Mouse (Mus musculus) forebrain, postnatal 0 days (tissue): ENCODE measurements at regions not wholly inside any gene's neighbourhood (a gene's known extent, or its start where the extent isn't known, plus 50 kb on each side); places are given as distances from the start of the nearest gene placed in this dataset.

Source experiments
- ATAC-seq: fragments of 200-750 bp; cut with Nextera tagmentation; 2 replicates; pipeline ENCODE4 v1.8.0; 2017; ENCODE audit warnings: mild to moderate bottlenecking, moderate library complexity
- DNase-seq: peaks from one replicate; pipeline ENCODE4 v3.0.0-alpha.2; 2015
- H3K27ac ChIP-seq: fragments of 300-500 bp; sonication (generic); 2 replicates; pipeline ENCODE4 v1.5.1; 2014; ENCODE audit warnings: low read depth, mild to moderate bottlenecking, antibody characterized with exemption, low read length, moderate library complexity, mixed read lengths
- H3K27me3 ChIP-seq: fragments of 300-500 bp; sonication (generic); 2 replicates; pipeline ENCODE4 v1.6.1; 2014; ENCODE audit warnings: mild to moderate bottlenecking, low read length, mixed read lengths; ENCODE audit not compliant: insufficient read depth
- H3K36me3 ChIP-seq: fragments of 300-500 bp; sonication (generic); 2 replicates; pipeline ENCODE4 v1.6.1; 2014; ENCODE audit warnings: mild to moderate bottlenecking, moderate library complexity; ENCODE audit not compliant: insufficient read depth
- H3K4me1 ChIP-seq: fragments of 300-500 bp; sonication (generic); 2 replicates; pipeline ENCODE4 v1.6.1; 2014; ENCODE audit warnings: antibody characterized with exemption; ENCODE audit not compliant: insufficient read depth
- H3K4me2 ChIP-seq: fragments of 300-500 bp; sonication (generic); 2 replicates; pipeline ENCODE4 v1.6.1; 2014; ENCODE audit warnings: low read depth, mild to moderate bottlenecking, moderate library complexity
- H3K4me3 ChIP-seq: fragments of 300-500 bp; sonication (generic); 2 replicates; pipeline ENCODE4 v1.5.1; 2014; ENCODE audit warnings: low read depth, low read length, mixed read lengths
- H3K9ac ChIP-seq: fragments of 300-500 bp; sonication (generic); 2 replicates; pipeline ENCODE4 v1.6.1; 2014; ENCODE audit warnings: mild to moderate bottlenecking
- H3K9me3 ChIP-seq: fragments of 300-500 bp; sonication (generic); 2 replicates; pipeline ENCODE4 v1.6.1; 2016; ENCODE audit warnings: low read length
- CTCF ChIP-seq: sonication (generic); IDR thresholded peaks from 2 replicates; pipeline ENCODE4 v1.5.1; 2016; ENCODE audit warnings: antibody characterized with exemption, control low read depth, low read depth
- WGBS: fragments of 180-500 bp; shearing (Covaris S2); extraction: QIAGEN DNeasy Blood & Tissue Kit; methylation state at CpG from one replicate; pipeline ENCODE4 v1.1.7; 2014; 5-methylcytosine and 5-hydroxymethylcytosine counted together

DNA sequence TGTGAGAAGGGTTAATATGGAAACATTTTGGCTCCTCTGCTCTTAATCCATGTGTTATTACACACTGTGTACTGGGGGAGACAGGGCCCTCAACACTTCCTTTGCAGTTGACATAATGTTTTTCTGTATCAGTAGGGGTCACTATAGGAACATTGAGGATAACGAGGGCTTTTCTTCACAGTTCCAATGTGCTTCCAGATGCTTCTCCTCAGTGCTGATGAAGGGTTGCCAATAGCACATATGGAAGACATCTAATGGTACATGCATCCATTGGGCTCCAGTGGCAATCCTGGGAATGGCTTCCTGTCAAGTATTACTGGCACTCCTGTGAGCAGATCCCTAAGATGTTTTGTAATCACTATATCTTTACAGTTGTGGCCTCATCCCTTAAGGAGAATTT is 62.1 kb downstream of the Naa11 start:
- DNase-seq, result peak; percentile 38
- no peaks in the 10 kb centered on the region for H3K27me3 ChIP-seq
- H3K4me2 ChIP-seq, result no peak overlapping the region
- no peaks in the 10 kb centered on the region for H3K9me3 ChIP-seq
- no peak overlapping the region for H3K9ac ChIP-seq
- H3K27ac ChIP-seq, result no peak overlapping the region
- TF ChIP-seq CTCF, result peak; percentile 28
- no peak overlapping the region for H3K4me3 ChIP-seq
- H3K4me1 ChIP-seq, result no peaks in the 10 kb centered on the region
- ATAC-seq, result peak; percentile 20; the same call in 1 of the 2 replicates
- no peaks in the 10 kb centered on the region for H3K36me3 ChIP-seq
- WGBS, result 27% methylated on average over 1 of the region's 1 CpGs

DNA sequence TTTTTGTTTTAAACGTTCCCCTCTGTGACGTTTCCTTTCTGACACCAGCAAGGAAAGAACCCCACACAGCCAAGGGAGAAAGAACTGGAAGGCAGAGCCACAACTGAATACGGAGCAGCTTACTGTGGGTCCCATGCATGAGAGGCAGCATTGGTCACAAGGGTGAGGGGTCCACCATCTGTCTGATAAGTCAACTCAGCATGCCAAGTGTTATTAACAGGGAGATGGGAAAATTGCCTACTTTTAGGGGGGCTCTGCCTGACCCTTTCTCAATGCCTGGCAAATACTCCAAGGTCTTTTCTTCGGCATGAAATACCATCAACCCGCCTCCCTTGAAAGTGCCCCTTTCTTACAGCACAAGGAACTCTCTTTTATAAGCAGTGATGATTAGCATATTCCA is 66.3 kb downstream of the Naa11 start:
- H3K36me3 ChIP-seq, result no peaks in the 10 kb centered on the region
- 80% methylated on average over 5 of the region's 5 CpGs for WGBS
- no peaks in the 10 kb centered on the region for H3K4me1 ChIP-seq
- no peaks in the 10 kb centered on the region for H3K27me3 ChIP-seq
- H3K4me2 ChIP-seq, result no peak overlapping the region
- ATAC-seq (no peak), DNase-seq (no peak)
- no peak overlapping the region for H3K27ac ChIP-seq
- H3K4me3 ChIP-seq, result no peak overlapping the region
- H3K9me3 ChIP-seq, result no peaks in the 10 kb centered on the region
- no peak for TF ChIP-seq CTCF
- no peak overlapping the region for H3K9ac ChIP-seq

DNA sequence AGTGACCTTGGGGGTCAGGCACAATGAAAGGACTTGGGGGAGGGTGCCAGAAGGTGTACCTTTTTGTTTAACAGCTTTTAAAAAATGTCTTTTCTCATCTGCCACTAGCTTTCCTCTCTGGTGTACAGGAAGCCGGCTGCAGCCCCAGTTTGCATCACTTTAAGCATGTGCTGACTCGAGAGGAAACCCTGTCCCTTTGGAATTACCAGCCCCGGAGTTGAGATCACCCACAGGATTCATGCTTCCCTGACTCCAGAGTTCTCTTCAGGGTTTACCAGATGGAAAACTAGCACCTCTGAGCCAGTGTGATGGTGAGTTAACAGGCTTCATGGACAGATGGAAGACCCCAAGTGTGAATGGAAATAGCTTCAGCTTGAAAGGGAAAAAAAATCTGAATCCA is 68.3 kb downstream of the Naa11 start:
- no peak for ATAC-seq

DNA sequence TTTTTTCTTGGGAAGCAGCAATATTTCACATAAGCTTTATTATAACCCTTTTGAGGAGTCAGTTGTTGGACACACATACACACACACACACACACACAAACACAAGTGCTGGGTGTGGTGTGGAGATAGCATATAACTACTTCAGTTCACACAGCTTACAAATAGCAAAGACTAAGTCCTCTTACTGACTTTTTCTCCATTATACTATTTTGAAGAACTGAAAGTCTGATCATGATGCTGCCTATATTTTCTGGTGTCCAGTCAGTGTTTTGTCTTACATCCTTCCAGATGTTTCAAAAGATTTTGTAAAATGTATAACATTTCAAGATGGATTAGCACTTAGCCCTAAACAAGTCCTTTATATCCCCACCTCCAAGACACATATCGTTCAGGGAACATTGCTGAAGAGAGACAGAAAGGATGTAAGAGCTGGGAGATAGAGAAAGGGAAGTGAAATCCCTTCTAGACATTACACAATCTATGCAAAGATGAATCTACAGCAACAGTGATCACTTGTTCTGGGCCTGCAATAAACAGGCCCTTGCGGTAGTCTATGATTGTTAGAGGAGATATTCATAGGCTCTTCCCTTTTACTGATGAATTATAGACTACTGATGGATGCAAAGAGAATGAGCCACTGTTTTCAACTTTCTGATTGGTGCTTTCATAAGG is 72.2 kb downstream of the Naa11 start:
- 91% methylated on average over 2 of the region's 2 CpGs for WGBS
- no peak overlapping the region for H3K4me2 ChIP-seq
- no peak overlapping the region for H3K9ac ChIP-seq
- H3K4me1 ChIP-seq, result no peaks in the 10 kb centered on the region
- no peaks in the 10 kb centered on the region for H3K9me3 ChIP-seq
- DNase-seq (no peak), ATAC-seq (no peak)
- no peak overlapping the region for H3K4me3 ChIP-seq
- H3K36me3 ChIP-seq, result no peaks in the 10 kb centered on the region
- no peak for TF ChIP-seq CTCF
- H3K27me3 ChIP-seq, result no peaks in the 10 kb centered on the region
- H3K27ac ChIP-seq, result no peak overlapping the region

More for the DNA sequence above, 68.3 kb downstream of the Naa11 start:
- TF ChIP-seq CTCF, result no peak
- H3K27me3 ChIP-seq, result no peaks in the 10 kb centered on the region
- DNase-seq, result no peak
- H3K9ac ChIP-seq, result no peak overlapping the region
- H3K4me1 ChIP-seq, result no peaks in the 10 kb centered on the region
- WGBS, result 32% methylated on average over 3 of the region's 3 CpGs
- no peak overlapping the region for H3K27ac ChIP-seq
- H3K4me2 ChIP-seq, result no peak overlapping the region
- H3K36me3 ChIP-seq, result no peaks in the 10 kb centered on the region
- no peak overlapping the region for H3K4me3 ChIP-seq
- H3K9me3 ChIP-seq, result no peaks in the 10 kb centered on the region

DNA sequence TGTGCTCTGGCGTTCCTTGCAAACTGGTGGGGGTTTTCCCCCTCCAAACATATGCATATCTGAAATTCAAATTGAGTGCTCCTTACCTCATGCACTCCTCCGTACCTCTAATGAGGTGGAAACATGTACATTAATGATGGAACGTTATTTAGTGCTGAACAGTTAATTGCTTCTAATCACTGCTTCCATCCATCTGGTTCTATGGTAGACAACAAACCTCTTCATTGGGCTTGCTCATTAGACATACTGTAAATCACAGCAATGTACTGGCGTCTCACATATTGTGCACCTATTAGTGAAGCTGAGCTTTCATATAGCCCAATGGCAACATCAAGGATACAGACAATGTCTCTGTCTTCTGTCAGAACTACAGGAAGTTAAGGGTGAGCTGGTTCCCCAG is 85.3 kb downstream of the Naa11 start:
- H3K27me3 ChIP-seq, result no peaks in the 10 kb centered on the region
- no peak for TF ChIP-seq CTCF
- no peaks in the 10 kb centered on the region for H3K4me1 ChIP-seq
- H3K9me3 ChIP-seq, result no peaks in the 10 kb centered on the region
- WGBS, result 32% methylated on average over 4 of the region's 4 CpGs
- ATAC-seq (no peak), DNase-seq (no peak)
- no peaks in the 10 kb centered on the region for H3K36me3 ChIP-seq
- H3K4me3 ChIP-seq, result no peak overlapping the region
- no peak overlapping the region for H3K27ac ChIP-seq
- H3K9ac ChIP-seq, result no peak overlapping the region
- no peak overlapping the region for H3K4me2 ChIP-seq

DNA sequence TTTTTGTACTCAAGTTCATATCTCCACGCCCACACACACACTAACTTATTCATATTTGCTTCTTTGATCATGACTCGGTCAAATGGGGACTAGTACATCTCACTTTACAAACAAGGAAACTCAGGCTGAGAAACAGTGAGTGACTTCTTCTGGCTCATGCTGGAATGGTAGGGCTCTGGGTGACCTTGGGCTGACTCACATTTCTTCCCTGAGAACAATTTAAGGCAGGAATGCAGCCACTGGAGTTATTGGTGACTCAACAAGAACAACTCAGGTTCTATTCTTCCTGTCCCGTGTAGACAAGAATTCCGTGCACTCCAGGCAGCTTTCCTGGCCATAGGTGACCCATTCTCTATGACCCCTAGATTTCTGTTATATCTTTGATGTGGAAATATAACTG is 87.3 kb downstream of the Naa11 start:
- Histone ChIP-seq H3K4me1 (no peaks in the 10 kb centered on the region), H3K27ac (no peak overlapping the region), H3K4me3 (no peak overlapping the region), H3K4me2 (no peak overlapping the region), H3K9ac (no peak overlapping the region), H3K9me3 (no peaks in the 10 kb centered on the region), H3K27me3 (no peaks in the 10 kb centered on the region), H3K36me3 (no peaks in the 10 kb centered on the region)
- 87% methylated on average over 4 of the region's 4 CpGs for WGBS
- no peak for TF ChIP-seq CTCF
- DNase-seq, result no peak
- no peak for ATAC-seq

DNA sequence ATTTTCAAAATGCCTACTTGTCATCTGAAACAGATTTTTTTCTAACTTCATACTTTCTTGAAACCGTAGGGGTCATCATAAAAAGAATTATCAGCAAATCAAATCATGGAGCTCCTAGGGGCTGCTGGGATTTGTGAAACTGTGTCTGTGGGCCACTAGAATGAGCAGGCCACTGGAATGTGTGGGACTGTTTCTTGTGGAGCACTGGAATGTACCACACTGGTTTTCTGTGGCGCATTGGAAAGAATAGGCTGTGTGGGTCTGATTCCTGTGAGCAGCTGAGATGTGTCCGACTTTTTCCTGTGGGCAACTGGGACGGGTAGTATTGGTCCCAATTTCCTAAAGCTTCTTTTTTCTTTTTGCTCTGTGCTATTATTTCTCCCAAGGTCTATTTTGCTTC is 90.6 kb downstream of the Naa11 start:
- H3K9me3 ChIP-seq, result no peaks in the 10 kb centered on the region
- no peak for ATAC-seq
- no peak for DNase-seq
- H3K36me3 ChIP-seq, result no peaks in the 10 kb centered on the region
- H3K27me3 ChIP-seq, result no peaks in the 10 kb centered on the region
- 60% methylated on average over 4 of the region's 4 CpGs for WGBS
- no peak overlapping the region for H3K4me2 ChIP-seq
- no peaks in the 10 kb centered on the region for H3K4me1 ChIP-seq
- H3K9ac ChIP-seq, result no peak overlapping the region
- no peak overlapping the region for H3K4me3 ChIP-seq
- no peak overlapping the region for H3K27ac ChIP-seq
- no peak for TF ChIP-seq CTCF

DNA sequence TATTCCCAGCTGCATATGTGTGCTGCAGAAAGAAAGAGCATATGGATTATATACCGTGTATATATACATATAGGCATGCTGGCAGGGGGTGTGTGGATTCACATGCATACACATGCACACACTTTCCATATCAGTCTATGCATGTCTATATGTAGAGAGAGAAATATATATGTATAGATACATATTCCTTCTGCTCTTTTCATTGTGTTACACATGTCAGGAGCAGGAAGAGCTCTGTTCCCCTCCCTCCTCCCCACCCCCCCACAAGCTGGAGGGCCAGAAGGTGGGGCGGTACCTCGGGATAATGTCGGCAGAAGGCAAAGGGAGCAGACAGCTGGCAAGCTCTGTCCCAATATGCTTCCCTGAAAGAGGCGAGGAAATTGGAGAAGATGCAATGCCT is 91.3 kb downstream of the Naa11 start:
- no peaks in the 10 kb centered on the region for H3K4me1 ChIP-seq
- H3K27ac ChIP-seq, result no peak overlapping the region
- DNase-seq (peak; percentile 86), ATAC-seq (peak; percentile 95)
- H3K4me3 ChIP-seq, result no peak overlapping the region
- no peaks in the 10 kb centered on the region for H3K9me3 ChIP-seq
- WGBS, result 55% methylated on average over 5 of the region's 5 CpGs
- H3K27me3 ChIP-seq, result no peaks in the 10 kb centered on the region
- no peak overlapping the region for H3K4me2 ChIP-seq
- no peak for TF ChIP-seq CTCF
- no peak overlapping the region for H3K9ac ChIP-seq
- no peaks in the 10 kb centered on the region for H3K36me3 ChIP-seq
